Mouse (Mus musculus) kidney, adult 2 months (tissue): Measurements from ENCODE around the gene Sesn1.

Experiments
- CTCF ChIP-seq: fragments of 200-500 bp; conservative IDR thresholded peaks from 2 replicates; pipeline ENCODE4 v1.5.1; 2011; ENCODE audit warnings: low read depth, mild to moderate bottlenecking, control low read depth, low read length, moderate library complexity, mixed read lengths; ENCODE audit not compliant: insufficient read depth, insufficient read length
- POLR2A ChIP-seq: fragments of 200-500 bp; IDR thresholded peaks from one replicate; pipeline ENCODE4 v1.6.1; 2011; ENCODE audit warnings: low read depth, low read length, control low read depth

DNA sequence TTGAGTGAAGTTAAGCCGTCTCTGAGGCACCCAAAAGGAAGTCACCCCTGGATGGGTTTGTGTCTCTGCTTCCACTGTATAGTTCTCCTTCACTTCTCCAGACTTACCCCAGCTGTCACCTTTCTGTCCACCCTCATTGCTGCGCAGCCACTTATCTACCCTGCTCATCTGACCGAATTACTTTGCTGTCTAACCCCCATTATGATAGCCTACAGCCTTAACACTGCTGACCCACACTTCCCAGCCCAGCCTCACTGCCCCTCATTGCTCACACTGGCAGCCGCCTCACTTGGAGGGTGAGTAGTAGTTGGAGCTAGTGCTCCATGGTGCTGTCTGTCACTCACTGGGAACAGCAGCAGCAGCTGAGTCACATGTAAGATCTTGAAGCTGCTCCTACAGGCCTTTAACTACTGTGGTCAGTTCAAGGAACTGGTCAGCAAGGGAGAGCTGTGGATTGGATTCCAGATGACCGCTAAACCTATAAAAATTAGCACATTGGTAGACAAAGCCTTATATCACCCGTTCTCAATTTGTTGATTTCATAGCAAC, 4.6 kb downstream of the Sesn1 start:
- TF ChIP-seq POLR2A = no peak
- no peak for TF ChIP-seq CTCF
